Mouse (Mus musculus) forebrain, embryonic 15.5 days (tissue): ENCODE results near the gene Cfap52. TPM values are rescaled to one million over a fixed set of nuclear protein-coding genes. Genes with fewer than 3 reads are reported as not detected.

Source experiments
- ATAC-seq: fragments of 200-750 bp; cut with Nextera tagmentation; replicated peaks from 2 replicates; pipeline ENCODE4 v1.8.0; 2017; ENCODE audit warnings: mild to moderate bottlenecking, moderate TSS enrichment, moderate library complexity
- H3K27ac ChIP-seq: fragments of 300-500 bp; sonication (generic); replicated peaks from 2 replicates; pipeline ENCODE4 v1.5.1; 2015; ENCODE audit warnings: mild to moderate bottlenecking, inconsistent platforms
- H3K27me3 ChIP-seq: fragments of 300-500 bp; sonication (generic); 2 replicates; pipeline ENCODE4 v1.6.1; 2015; ENCODE audit warnings: inconsistent platforms
- H3K36me3 ChIP-seq: fragments of 300-500 bp; sonication (generic); 2 replicates; pipeline ENCODE4 v1.6.1; 2015; ENCODE audit warnings: mild to moderate bottlenecking, inconsistent platforms
- H3K4me1 ChIP-seq: fragments of 300-500 bp; sonication (generic); 2 replicates; pipeline ENCODE4 v1.6.1; 2015; ENCODE audit warnings: inconsistent platforms
- H3K4me2 ChIP-seq: fragments of 300-500 bp; sonication (generic); replicated peaks from 2 replicates; pipeline ENCODE4 v1.6.1; 2015; ENCODE audit warnings: mild to moderate bottlenecking, inconsistent platforms
- H3K4me3 ChIP-seq: fragments of 300-500 bp; sonication (generic); 2 replicates; pipeline ENCODE4 v1.5.1; 2015; ENCODE audit warnings: mild to moderate bottlenecking, inconsistent platforms
- H3K9ac ChIP-seq: fragments of 300-500 bp; sonication (generic); replicated peaks from 2 replicates; pipeline ENCODE4 v1.6.1; 2015; ENCODE audit warnings: mild to moderate bottlenecking, inconsistent platforms
- H3K9me3 ChIP-seq: fragments of 300-500 bp; sonication (generic); 2 replicates; pipeline ENCODE4 v1.6.1; 2016; ENCODE audit warnings: inconsistent platforms
- WGBS: fragments of 180-500 bp; shearing (Covaris S2); methylation state at CpG from one replicate; pipeline ENCODE4 v1.1.7; 2015; ENCODE audit warnings: mixed read lengths; 5-methylcytosine and 5-hydroxymethylcytosine counted together
- polyA plus RNA-seq: library from polyadenylated mRNA; unstranded; fragments of >200 nt; fragmentation: Nextera tagmentation; extraction: Ambion mirVana; gene quantifications from 2 replicates; pipeline ENCODE4 v1.2.1, GENCODE M21; 2015

Cfap52 gene
- polyA plus RNA-seq, 1 experiment from 2014 or later = 4.1 TPM

- 88% methylated on average over 5 of the region's 5 CpGs for WGBS
- no peak for ATAC-seq
Measured at GRCm38 (mm10) chr11:67973225-67973624, 7.8 kb upstream of the Cfap52 start.

GRCm38 (mm10) chr11:67972606-67973005, 7.2 kb upstream of the Cfap52 start:
- no peak overlapping the region for H3K4me2 ChIP-seq
- no peak overlapping the region for H3K27ac ChIP-seq
- H3K9ac ChIP-seq = no peak overlapping the region
- H3K4me1 ChIP-seq = peaks cover 2% of the 10 kb centered on the region
- no peaks in the 10 kb centered on the region for H3K9me3 ChIP-seq
- WGBS = 96% methylated on average over 1 of the region's 1 CpGs
- H3K4me3 ChIP-seq = no peak overlapping the region
- no peak for ATAC-seq
- peaks cover 17% of the 10 kb centered on the region for H3K36me3 ChIP-seq
- no peaks in the 10 kb centered on the region for H3K27me3 ChIP-seq

More at GRCm38 (mm10) chr11:67973225-67973624, 7.8 kb upstream of the Cfap52 start:
- no peak overlapping the region for H3K4me2 ChIP-seq
- H3K27ac ChIP-seq = no peak overlapping the region
- H3K36me3 ChIP-seq = peaks cover 17% of the 10 kb centered on the region
- H3K9ac ChIP-seq = no peak overlapping the region
- no peaks in the 10 kb centered on the region for H3K4me1 ChIP-seq
- no peaks in the 10 kb centered on the region for H3K27me3 ChIP-seq
- H3K9me3 ChIP-seq = no peaks in the 10 kb centered on the region
- H3K4me3 ChIP-seq = no peak overlapping the region

GRCm38 (mm10) chr11:67967831-67968230, 2.4 kb upstream of the Cfap52 start:
- Histone ChIP-seq H3K27me3 (no peaks in the 10 kb centered on the region), H3K4me1 (peaks cover 23% of the 10 kb centered on the region), H3K4me3 (no peak overlapping the region), H3K36me3 (peaks cover 3% of the 10 kb centered on the region; the same call in 1 of the 2 replicates), H3K9me3 (no peaks in the 10 kb centered on the region), H3K4me2 (no peak overlapping the region), H3K9ac (no peak overlapping the region), H3K27ac (no peak overlapping the region)
- WGBS = 70% methylated on average over 11 of the region's 11 CpGs
- ATAC-seq = no peak

GRCm38 (mm10) chr11:67965905-67966878, 741 bp upstream of the Cfap52 start, which contains the start of gene Stx8:
TSS of gene Stx8 (plus strand) at chr11:67966193.
- Histone ChIP-seq H3K27ac (no peak within 1 kb of the TSS), H3K9ac (peak within 1 kb of the TSS; percentile 88), H3K4me3 (peak within 1 kb of the TSS; percentile 95), H3K4me1 (peaks cover 23% of the 10 kb centered on the region), H3K36me3 (0 out of 2 replicates have a peak, but pooled peaks cover 3% of the 10 kb centered on the region), H3K9me3 (no peaks in the 10 kb centered on the region), H3K27me3 (no peaks in the 10 kb centered on the region), H3K4me2 (peak within 1 kb of the TSS; percentile 91)
- WGBS = under 1% methylated on average over 28 of the region's 28 CpGs
- ATAC-seq = peak; percentile 85

- no peak for ATAC-seq
- H3K27ac ChIP-seq = no peak overlapping the region
- H3K27me3 ChIP-seq = no peaks in the 10 kb centered on the region
- no peak overlapping the region for H3K4me2 ChIP-seq
- no peak overlapping the region for H3K9ac ChIP-seq
- no peaks in the 10 kb centered on the region for H3K9me3 ChIP-seq
- peaks cover 23% of the 10 kb centered on the region for H3K4me1 ChIP-seq
- H3K4me3 ChIP-seq = no peak overlapping the region
- no peaks in the 10 kb centered on the region for H3K36me3 ChIP-seq
- 73% methylated on average over 6 of the region's 6 CpGs for whole genome bisulfite sequencing
Measured at GRCm38 (mm10) chr11:67964110-67964509, 1.3 kb downstream of the Cfap52 start.

GRCm38 (mm10) chr11:67954413-67954812, 11.0 kb downstream of the Cfap52 start:
- no peak overlapping the region for H3K4me2 ChIP-seq
- no peaks in the 10 kb centered on the region for H3K36me3 ChIP-seq
- H3K9ac ChIP-seq = no peak overlapping the region
- no peaks in the 10 kb centered on the region for H3K4me1 ChIP-seq
- H3K4me3 ChIP-seq = no peak overlapping the region
- 85% methylated on average over 6 of the region's 6 CpGs for WGBS
- no peak overlapping the region for H3K27ac ChIP-seq
- no peaks in the 10 kb centered on the region for H3K27me3 ChIP-seq
- ATAC-seq = no peak
- H3K9me3 ChIP-seq = no peaks in the 10 kb centered on the region

- Histone ChIP-seq H3K4me2 (no peak overlapping the region), H3K9ac (no peak overlapping the region), H3K9me3 (no peaks in the 10 kb centered on the region), H3K36me3 (no peaks in the 10 kb centered on the region), H3K27ac (no peak overlapping the region), H3K4me1 (no peaks in the 10 kb centered on the region), H3K4me3 (no peak overlapping the region), H3K27me3 (no peaks in the 10 kb centered on the region)
- no peak for ATAC-seq
- 85% methylated on average over 5 of the region's 5 CpGs for WGBS
Measured at GRCm38 (mm10) chr11:67953604-67954003, 11.8 kb downstream of the Cfap52 start.

- no peak overlapping the region for H3K9ac ChIP-seq
- no peaks in the 10 kb centered on the region for H3K27me3 ChIP-seq
- no peak for ATAC-seq
- H3K9me3 ChIP-seq = no peaks in the 10 kb centered on the region
- H3K4me1 ChIP-seq = no peaks in the 10 kb centered on the region
- WGBS = 83% methylated on average over 9 of the region's 9 CpGs
- H3K36me3 ChIP-seq = no peaks in the 10 kb centered on the region
- H3K27ac ChIP-seq = no peak overlapping the region
- no peak overlapping the region for H3K4me3 ChIP-seq
- H3K4me2 ChIP-seq = no peak overlapping the region
Measured at GRCm38 (mm10) chr11:67949475-67949874, 16.0 kb downstream of the Cfap52 start.

GRCm38 (mm10) chr11:67948229-67948628, 17.2 kb downstream of the Cfap52 start:
- H3K9ac ChIP-seq = no peak overlapping the region
- H3K9me3 ChIP-seq = no peaks in the 10 kb centered on the region
- H3K4me1 ChIP-seq = no peaks in the 10 kb centered on the region
- no peaks in the 10 kb centered on the region for H3K27me3 ChIP-seq
- no peak overlapping the region for H3K4me3 ChIP-seq
- H3K36me3 ChIP-seq = no peaks in the 10 kb centered on the region
- WGBS = 70% methylated on average over 3 of the region's 3 CpGs
- H3K27ac ChIP-seq = no peak overlapping the region
- no peak for ATAC-seq
- H3K4me2 ChIP-seq = no peak overlapping the region

- Histone ChIP-seq H3K9me3 (no peaks in the 10 kb centered on the region), H3K4me3 (no peak overlapping the region), H3K27ac (no peak overlapping the region), H3K4me2 (no peak overlapping the region), H3K27me3 (no peaks in the 10 kb centered on the region), H3K36me3 (no peaks in the 10 kb centered on the region), H3K4me1 (no peaks in the 10 kb centered on the region), H3K9ac (no peak overlapping the region)
- 95% methylated on average over 3 of the region's 3 CpGs for WGBS
- ATAC-seq = no peak
Measured at GRCm38 (mm10) chr11:67932156-67932555, 33.3 kb downstream of the Cfap52 start.

GRCm38 (mm10) chr11:67926348-67927055, 38.9 kb downstream of the Cfap52 start:
- Histone ChIP-seq H3K36me3 (no peaks in the 10 kb centered on the region), H3K9ac (no peak overlapping the region), H3K4me1 (peaks cover 14% of the 10 kb centered on the region), H3K27ac (no peak overlapping the region), H3K27me3 (no peaks in the 10 kb centered on the region; the same call in 1 of the 2 replicates), H3K4me2 (no peak overlapping the region), H3K4me3 (no peak overlapping the region), H3K9me3 (no peaks in the 10 kb centered on the region)
- WGBS = 15% methylated on average over 15 of the region's 15 CpGs
- no peak for ATAC-seq

- Histone ChIP-seq H3K9ac (no peak overlapping the region), H3K36me3 (no peaks in the 10 kb centered on the region), H3K27ac (no peak overlapping the region), H3K4me1 (peaks cover 18% of the 10 kb centered on the region), H3K4me3 (no peak overlapping the region), H3K9me3 (no peaks in the 10 kb centered on the region), H3K27me3 (peaks cover 13% of the 10 kb centered on the region; the same call in 1 of the 2 replicates), H3K4me2 (no peak overlapping the region)
- 88% methylated on average over 13 of the region's 13 CpGs for WGBS
- no peak for ATAC-seq
Measured at GRCm38 (mm10) chr11:67925000-67925399, 40.5 kb downstream of the Cfap52 start.
